Mouse (Mus musculus) kidney, adult 9 months (tissue): ENCODE data around the gene Agpat2.

ENCODE experiments used
- DNase-seq: peaks from one replicate; pipeline ENCODE4 v3.0.0; 2022

The Agpat2 gene

GRCm38 (mm10) chr2:26573396-26573795, 30.8 kb downstream of the Agpat2 start:
- DNase-seq: peak; percentile 63

- DNase-seq: peak; percentile 69
Observed at GRCm38 (mm10) chr2:26571826-26572225, 32.4 kb downstream of the Agpat2 start.

GRCm38 (mm10) chr2:26571400-26571799, 32.8 kb downstream of the Agpat2 start:
- peak; percentile 49 for DNase-seq

GRCm38 (mm10) chr2:26570034-26570433, 34.2 kb downstream of the Agpat2 start:
- peak; percentile 72 for DNase-seq

GRCm38 (mm10) chr2:26566221-26566620, 38.0 kb downstream of the Agpat2 start:
- DNase-seq: peak; percentile 60

DNA sequence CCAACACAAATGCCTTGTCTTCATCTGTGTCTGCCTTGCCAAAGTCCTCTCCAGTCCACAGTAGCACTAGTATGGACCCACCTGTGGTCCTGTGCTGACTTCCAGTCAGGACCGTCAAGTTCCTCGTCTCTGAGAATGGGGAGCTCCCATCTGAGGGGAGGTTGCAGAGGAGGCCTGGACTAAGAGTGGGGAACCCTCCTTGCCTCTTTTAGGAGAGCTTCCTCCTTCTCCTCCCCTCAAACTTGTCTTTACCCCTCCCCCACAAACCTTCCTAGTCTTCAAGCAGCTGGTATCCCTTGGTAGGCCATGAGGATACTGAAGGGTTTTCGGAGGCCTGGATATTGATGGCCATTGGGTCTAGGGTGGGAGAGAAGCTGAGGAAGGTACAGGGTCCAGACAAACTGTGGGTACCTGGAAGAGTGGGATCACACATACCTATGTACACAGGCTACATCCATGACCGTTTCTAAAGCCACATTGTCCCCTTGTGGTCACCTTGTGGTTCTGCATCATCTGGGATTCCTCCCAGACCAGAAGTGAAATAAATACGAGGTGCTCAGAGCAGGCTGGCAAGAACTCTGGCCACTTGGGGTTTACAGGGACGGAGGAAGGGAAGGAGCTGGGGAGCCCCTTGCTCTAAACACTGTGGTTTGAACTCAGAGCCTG, 42.7 kb downstream of the Agpat2 start:
- DNase-seq: peak; percentile 81

DNA sequence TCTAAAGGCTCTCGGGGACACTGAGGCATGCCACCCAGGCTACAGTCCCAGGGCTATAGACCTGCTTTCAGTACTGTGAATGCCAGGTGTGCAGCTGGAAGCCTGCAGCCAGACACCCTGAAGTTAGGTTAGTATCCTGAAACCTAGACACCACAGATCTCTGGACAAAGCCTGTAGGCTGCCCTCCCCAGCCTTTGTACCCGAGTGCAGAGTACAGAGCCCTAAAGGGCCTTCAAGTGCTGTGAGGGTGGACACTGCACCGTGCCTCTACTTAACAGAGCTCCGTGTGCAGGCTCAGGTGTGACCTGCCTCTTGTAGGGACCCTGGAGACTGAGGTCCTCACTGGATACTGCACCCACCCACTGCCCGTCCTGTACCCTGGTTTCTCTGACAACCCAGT, 43.7 kb downstream of the Agpat2 start:
- peak; percentile 66 for DNase-seq

- DNase-seq: no peak
Observed at GRCm38 (mm10) chr2:26556535-26556993, 47.7 kb downstream of the Agpat2 start.

DNA sequence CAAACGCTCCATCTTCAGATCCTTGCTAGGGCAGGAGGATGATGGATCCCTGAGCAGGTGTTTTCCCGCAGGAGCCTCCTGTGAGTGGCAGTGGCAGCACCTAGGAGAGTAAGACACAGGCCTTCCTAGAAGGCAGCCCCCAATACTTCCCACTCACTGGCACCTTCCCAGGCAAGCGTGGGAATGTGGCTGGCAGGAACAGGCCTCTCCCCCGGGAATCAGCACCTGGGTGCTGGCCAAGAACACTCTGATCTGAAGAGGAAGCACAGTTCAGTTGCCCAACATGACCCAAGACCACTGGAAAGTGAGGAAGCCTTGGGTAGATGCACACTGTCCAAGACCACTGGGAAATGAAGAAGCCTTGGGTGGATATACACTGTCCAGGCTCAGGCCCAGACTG, 49.1 kb downstream of the Agpat2 start:
- DNase-seq: peak; percentile 56

DNA sequence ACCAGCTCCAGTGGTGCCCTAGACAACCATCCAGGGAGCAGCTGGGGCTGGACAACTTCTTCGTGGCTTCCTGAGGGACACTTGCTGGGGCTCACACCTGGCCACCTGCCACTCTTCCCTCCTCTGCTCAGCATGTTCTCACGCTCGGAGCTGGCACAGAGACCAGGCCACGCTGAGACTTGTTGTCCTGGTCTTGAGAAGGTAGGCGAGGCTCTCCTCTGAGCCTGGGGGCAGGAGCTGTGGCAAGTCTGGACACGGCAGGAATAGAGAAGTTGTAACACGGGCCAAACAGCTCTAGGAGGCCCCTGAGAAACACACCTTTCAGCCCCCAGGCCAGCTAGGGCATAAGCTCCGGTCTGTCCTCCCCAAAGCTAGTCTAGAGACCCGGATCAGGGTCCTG, 50.3 kb downstream of the Agpat2 start:
- DNase-seq: no peak

GRCm38 (mm10) chr2:26552066-26552465, 52.2 kb downstream of the Agpat2 start:
- DNase-seq: no peak

DNA sequence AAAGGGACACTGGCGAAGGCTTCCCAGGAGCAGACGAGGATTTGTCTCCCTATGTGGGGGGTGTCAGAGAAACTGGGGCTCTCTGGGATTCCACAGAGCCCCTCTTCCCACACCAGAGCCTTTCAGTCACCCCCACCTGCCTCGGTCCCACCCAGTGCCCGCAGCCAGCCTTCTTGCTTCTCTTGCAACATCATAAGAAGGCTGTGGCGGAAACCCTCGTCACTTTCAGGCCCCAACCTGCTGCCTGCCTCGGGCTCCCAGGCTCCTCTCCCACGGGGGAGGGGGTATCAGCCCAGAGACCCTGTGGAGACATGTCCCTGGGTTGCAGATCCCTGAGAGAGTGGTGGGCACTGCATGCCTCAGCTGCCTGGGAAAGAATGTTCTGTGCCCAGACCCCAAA, 52.8 kb downstream of the Agpat2 start:
- no peak for DNase-seq

DNA sequence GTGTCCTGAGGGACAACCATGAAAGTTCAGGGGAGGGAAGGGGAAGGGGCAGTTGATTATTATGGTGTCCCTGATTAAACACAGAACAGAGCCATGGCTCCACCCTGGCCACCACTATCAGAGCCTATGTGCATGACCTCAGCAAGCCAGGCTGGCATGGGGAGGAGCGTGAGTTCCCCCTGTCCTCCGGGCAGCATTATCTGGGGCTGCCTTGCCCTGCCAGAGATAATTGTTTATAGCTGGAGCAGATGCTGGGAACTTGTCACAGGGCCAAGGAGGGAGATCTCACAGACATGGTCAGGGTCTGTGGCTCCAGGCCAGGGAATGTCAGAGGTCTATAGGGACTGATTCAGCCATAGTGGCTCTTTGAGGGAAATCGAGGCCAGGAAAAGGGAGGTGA, 53.4 kb downstream of the Agpat2 start:
- DNase-seq: no peak

DNA sequence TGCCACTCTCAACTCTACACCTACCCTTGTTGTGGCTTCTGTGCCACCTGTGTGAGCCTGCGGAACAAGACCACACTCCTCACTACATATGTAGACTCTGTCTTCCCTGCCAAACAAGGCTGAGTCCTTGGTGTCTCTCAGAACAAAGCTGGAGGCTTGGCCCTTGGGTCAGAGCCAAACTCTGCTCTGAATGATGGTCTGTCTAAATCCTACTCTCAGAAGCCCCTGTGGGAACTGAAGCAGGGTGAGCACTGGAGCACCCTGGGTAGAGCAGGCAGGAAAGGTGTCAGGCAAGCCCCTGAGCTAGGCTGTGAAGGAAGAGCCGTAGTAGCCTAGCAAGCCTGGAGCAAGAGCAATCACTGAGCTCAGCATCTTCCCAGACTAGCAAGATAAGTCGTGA, 54.0 kb downstream of the Agpat2 start:
- no peak for DNase-seq

DNA sequence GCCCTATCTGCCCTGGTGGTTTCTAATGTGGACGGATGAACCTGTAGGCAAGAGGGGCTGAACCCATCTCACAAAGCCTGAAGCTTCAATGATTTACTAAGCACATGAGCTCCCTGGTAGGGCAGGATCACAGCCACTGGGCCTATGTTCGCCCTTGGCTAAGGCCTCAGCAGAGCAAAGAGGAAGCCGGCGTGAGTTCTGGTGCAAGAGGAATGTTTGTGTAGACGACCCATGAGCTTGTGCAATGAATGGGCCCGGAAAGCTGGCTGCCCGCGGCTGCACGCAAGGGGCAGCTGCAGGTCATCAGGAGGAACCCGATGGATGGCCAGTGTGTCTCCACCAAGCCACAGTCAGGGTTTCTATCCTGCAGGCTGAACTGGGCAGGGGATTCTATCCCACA, 54.4 kb downstream of the Agpat2 start:
- DNase-seq: no peak

- DNase-seq: no peak
Observed at GRCm38 (mm10) chr2:26547481-26547880, 56.7 kb downstream of the Agpat2 start.

DNA sequence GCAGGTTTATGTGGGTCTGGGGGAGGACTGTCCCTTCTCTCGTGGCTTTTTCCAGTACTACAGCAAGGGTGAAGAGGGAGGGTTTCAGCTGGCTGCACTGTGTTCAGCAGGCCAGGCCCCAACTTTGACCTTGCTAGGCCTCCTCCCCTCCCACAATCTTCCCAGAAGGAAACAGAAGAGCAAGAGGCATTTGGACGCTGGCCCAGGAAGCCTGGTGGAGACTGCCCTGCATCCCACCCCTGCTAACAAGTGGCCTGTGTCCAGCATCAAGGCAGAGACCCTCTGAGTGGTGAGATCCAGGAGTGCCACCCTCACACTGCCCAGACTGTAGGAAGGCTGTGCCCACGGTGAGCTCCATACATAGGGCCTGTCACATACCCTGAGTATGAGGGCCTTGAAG, 60.0 kb downstream of the Agpat2 start:
- peak; percentile 67 for DNase-seq

DNA sequence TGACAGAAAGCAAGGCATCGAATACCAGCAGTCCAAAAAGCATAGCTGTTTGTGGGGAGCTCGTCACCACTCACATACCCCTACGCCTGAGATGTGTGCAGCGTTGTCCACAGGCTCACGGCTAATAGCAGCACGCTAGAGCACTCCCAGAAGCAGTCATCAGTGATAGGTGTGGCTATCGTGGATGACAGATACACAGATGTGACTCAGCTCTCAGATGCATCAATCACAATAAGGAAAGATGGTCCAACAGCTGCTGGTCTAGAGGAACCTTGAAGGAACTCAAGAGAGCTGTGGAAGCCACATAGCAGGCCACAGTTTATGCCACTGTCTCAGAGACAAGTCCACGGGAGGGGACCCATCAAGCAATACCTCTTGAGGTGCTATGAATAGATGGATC, 60.4 kb downstream of the Agpat2 start:
- no peak for DNase-seq

DNA sequence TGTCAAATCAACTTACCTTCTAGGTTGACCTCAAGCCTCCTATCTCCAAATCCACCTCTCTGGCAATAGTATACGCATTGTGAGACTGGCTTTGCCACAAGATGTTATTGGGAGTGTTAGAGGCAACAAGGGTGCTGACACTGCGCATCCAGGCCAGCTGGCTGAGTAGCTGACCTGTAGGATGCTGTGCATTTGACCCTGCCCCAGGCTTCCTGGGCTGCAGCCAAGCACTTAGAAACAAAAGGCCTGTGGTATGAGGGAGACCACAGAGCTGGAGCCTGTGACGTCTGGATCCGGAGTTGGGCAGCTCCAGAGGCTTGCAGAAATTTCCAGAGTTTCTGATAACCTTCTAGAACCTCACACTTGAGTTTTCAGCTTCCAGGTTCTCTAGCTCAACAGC, 61.1 kb downstream of the Agpat2 start:
- peak; percentile 48 for DNase-seq
